Mouse (Mus musculus) brain, adult 2 months (tissue): Measurements from ENCODE around the gene Opcml.

ENCODE experiments used
- DNase-seq: peaks from one replicate; pipeline ENCODE4 v3.0.0; 2011; ENCODE audit warnings: low read depth, low spot score

Opcml gene

DNA sequence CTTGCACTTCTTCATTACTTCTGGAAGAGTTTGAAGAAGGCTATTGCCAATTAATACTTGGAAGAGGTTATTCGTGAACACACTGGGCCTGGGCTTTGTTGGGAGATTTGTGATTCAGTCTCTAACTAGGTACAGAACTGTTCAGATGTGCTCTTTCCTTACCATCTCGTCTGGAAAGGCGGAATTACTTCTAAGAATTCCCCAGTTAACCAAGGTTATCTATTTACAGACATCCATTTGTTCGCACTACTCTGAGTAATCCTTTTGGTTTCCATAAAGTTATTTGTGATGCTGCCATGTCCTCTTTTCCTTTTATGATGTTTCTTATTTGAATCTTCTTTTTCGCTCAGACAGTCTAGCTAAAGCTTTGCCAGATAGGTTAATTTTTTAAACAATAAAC lies 630.2 kb downstream of the Opcml start:
- DNase-seq: peak; percentile 32

DNA sequence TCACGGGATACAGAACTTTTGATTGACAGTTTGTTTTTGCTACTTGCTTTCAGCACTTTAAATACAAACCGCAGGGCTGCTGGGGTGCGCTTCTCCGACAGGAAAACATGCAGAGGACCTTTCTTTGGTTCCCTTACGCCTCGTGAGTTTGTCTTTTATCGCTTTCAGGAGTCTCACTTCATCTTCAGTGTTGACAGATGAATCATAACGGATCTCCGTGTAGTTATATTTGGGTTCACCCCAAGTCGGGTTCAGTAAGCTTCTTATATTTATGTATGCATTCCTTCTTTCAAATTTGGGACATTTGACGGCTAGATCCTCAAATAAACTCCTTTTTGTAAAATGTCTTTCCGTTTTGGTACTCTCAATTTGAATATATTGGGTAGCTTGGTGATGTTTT lies 632.8 kb downstream of the Opcml start:
- DNase-seq: peak; percentile 76

DNA sequence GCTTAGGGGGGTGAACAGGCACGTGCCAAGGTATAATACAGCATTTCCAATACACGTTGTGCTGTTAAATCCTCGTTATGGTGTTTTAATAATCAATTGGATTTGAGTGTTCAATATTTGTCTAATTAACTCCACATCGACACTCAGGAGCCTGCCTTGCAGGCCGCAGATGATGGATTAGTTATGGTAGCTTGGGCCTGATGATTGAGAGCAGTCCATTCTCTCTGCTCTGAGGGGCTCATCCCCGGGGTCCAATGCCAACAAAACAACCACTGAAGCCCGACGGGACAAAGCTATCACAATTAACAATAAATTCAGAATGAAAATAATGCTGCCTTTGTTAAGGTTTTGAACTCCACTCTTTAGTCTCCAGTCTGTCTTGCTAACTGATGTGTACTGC lies 641.6 kb downstream of the Opcml start:
- DNase-seq: no peak

DNA sequence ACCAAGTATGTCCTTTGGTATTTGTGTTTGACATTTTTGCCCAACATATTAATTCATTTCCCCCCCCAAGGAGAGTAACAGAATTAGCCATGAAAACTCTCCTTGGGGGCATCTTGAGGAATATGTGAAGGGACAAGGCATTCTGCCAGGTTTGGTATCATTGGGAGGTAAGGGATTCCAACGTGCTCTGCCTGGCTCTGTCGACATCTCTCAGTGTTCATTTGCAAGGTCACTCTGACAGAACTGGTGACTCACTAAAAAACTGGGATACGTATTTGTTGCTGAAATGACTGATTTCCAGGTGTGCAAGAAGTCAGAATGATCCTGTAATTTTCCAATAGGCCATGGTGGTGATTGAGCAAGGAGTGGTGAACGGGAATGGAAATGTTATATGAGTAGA lies 648.2 kb downstream of the Opcml start:
- DNase-seq: no peak

DNA sequence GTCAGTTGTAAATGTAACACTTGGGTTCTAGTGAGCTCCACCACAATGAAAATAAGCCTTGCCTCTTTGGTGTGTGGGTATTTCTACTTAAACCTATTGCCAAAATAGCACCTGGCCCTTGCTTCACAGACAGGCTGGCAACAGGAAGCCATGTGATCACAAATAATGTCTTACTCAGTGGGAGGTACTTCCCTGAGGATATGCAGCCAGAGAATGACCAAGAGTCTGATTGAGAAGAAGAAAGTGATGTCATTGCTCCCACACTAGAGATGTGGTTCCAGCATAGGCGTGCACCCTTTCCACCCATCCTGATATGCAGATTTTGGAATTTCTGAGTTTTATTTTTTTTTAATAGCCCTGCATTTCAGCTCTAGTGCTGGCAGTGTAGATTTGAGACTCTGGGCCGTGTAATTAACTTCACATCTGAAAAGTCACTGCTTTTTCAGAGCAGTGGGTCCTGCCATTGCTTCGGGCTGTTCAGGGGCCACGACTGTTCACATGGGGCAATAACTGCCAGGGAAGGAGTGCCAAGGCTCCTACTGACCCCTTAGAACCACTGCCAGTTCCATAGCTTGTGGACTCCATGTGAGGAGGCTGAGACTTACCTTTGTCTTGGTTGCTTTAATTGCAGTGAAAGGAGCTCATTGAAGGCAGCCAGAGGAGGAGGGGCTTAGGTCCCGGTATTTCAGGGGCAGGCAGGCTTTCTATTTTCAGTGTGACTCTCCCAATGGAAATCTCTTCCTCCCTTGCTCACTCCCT lies 649.0 kb downstream of the Opcml start:
- peak; percentile 90 for DNase-seq

DNA sequence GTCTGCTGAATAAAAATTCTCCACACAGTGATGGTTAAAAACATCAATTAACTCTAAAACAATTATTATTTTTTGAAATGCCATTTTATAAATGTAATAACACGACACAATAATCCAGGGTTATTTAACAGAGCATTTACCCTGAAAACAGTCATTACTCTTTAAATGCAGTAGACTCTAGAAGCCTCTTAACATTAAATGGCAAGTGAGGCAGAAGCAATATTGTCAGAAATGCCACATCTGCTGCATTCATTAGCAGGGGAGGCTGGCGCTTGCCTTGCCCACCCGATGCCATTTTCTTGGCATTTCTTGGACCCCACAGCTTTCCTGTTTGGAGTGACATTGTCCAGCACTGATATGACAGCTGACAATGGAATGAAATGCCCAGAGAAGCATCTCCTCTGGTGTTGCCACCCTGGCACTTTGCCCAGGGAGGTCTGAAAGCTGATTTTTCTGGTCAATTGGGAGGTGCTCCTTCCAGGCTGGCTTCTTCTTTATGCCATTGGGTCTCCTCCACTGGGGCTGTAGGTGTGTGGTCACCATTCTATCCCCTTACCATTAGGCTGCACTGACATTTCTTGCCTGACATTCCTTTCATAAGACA lies 649.7 kb downstream of the Opcml start:
- DNase-seq: peak; percentile 41

DNA sequence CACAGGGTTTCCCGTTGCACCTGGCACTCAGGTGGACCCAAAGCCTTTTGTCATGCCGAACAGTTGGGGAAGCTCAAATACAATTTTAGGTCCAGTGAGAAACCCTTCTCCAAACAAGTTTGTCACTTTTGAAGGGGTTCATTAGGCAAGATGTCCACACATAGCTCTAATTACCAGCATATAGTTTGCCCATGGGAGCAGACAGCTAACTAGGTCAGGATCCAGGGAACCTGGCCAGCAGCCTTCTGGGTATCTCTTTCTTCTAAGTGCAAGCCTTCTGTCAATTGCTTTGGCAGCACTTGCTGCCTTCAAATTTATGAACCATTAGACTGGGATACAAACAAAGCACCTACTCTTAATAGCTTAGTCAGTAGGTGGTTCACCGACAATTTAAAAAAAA lies 653.9 kb downstream of the Opcml start:
- peak; percentile 96 for DNase-seq

DNA sequence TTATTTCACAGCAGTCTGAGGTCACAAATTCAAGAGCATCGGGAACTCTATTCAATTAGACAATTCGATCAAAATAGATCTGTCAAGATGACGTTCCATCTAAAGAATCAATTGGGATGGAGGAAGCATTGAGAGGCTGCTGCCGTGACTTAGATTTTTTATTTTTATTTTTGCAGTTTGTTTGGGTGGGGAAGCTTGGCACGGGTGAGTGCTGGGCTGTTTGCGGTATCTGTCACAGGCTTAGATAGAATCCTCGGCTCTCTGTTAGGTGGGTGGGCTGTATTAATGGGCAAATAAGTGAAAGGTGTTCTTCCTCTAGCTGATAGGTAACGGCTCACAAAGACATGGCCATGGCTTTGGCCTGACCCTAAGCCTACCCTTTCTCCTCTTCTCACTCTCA lies 654.4 kb downstream of the Opcml start:
- DNase-seq: no peak

DNA sequence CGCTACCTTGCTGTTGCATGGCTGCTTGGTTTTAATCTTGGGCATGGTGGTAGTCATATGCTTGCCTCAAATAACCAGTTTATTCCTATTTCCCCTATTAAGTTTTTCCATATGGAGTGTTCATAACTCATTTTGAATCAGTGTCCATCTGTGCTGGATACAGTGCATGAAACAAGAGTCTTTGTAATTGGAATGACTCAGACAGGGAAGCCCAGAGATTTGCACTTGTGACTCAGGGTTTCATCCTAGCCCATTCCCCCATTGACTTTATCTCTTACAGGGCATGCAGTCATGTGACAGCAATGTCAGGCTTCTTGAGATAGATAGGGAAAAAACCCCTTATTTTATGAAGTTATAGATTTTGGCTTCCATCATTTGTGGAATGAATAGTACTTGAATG lies 655.3 kb downstream of the Opcml start:
- peak; percentile 53 for DNase-seq

DNA sequence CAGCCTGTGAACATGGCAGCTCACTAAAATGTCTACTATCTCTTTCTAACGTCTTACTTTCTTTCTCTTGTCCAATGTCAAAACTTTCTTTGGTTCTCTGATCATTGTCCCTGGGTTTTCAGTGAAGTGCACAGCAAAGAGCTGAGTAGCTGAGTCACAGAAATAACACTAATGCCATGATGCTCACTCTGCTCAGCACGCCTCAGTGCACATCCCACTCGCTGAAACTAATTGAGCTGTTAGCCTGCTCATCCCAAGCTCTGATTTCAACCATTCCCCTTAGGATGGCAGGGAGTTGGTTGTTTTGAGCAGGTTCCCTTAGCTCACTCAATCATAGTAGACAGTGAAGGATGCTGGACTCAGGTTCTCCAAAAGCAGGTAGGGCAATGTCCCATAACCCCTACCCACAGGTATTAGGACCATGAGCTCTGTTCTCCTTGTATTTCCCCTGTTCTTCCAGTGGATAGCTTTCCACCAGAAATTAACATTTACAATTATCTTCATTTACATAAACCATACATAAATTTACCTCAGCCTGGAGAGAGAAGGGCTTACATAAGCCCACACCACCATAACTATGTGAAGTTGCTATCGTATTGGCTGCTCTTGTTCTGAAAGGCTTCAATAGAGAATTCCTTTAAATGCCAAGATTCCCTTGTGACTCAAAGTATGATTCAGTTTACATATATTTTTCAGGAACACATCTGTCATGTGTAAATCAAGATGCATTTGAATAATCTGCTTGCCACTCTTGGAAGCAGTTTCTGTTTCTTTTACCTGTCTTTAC lies 655.9 kb downstream of the Opcml start:
- DNase-seq: peak; percentile 81

DNA sequence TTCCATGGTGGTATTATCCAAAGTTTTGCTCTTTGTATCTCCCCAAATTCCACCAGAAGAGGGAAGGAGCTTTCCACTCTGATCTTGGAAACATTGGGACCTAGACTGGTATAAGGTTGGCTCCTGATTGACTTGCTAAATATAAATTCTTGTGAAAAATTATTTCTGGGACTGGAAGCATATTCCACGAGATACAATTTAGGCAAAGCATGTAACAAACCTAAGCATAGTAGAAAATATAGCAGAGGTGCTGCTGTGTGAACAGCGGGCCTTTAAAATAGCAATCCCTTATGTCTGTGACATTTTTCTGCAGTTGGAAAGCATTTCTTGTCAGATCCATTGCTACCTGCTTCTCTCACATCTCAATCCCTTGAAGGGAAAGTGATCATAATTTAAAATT lies 661.9 kb downstream of the Opcml start:
- peak; percentile 60 for DNase-seq

DNA sequence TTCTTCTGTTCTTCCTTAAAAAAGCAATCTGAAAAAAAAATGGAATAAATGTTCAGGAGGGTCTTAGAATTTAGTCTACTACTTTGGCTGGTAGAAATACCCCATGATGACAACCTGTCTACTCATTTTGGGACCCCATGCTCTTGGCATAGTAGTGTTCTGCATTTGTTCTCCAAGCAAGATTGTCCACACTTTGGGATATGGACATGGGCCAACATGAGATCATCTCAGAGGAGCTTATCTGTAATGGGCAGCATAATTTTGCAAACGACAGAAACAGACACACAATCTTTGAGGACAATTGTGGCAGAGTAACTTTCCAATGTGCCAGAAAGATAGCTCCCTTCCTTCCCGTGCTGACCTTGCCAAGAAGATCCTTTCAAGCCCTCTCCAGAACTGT lies 662.5 kb downstream of the Opcml start:
- DNase-seq: peak; percentile 65

DNA sequence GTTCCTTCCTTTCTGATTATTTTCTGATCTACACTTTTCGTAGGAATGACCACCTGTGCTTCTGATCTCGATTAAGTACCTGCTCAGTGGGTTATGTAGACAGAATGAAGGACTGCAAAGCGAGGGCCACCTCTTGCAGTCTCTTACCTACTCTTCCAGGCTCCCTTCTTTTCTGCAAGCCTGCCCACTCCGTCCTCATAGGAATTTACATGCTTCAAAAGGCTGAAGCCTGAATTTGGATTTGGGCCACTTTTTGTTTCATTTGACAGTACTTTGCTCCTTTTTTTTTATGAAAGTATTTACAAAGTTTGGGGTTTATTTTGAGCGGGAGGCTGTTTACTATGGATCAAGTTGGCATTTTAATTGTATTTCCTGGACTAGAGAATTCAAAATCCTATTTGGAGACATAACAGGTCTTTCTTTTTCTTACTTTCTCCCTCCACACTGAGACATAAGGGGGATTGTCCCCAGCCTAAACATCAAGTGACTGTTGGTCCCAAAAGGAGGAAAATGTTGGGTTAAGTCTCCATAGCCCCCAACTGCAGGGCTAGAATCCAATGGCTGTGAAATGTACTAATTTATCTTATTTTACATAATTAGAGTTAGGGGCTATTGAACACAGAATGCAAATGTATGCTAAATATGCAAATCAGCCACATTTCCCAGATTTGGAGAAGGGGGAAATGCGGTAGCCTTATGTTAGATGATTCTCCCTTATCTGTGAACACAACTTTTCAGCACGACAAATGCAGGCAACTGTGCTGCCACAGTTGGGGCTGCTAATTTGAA lies 667.6 kb downstream of the Opcml start:
- DNase-seq: peak; percentile 37

DNA sequence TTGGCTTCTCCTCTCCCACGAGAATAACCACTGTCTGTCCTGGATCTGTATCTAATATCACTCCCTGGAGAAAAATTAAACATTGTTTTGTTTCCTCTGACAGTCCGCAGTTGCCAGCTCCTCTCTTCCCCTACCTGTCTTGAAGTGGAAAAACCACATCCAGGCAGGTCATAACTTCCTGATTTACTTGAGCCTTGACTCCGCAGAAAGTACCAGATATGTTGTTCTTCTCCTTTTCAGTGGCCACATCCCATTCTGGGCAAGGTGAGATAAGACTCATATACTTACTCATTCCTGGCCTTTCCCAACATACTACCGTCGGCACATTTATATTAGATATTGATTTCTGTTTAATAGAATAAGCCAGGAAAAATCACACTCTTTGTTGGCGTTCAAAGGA lies 673.0 kb downstream of the Opcml start:
- DNase-seq: no peak

DNA sequence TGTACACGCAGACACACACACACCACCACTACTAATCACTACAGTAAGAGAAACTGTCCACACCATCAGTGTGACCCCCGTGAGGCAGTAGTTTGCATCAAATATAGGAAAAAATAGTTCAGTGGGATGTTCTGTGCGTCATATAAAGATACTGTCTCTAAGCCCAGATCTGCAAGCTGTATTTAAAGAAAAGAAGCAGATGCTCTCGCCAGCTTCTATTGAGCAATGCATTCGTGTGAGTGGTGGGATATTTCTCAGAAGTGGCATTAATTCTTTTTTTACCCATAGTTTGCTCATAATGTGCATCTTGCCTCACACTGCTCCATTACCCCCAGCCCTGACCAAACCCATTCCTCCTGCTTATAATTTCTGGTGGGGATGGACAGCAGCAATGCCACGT lies 678.8 kb downstream of the Opcml start:
- peak; percentile 67 for DNase-seq

DNA sequence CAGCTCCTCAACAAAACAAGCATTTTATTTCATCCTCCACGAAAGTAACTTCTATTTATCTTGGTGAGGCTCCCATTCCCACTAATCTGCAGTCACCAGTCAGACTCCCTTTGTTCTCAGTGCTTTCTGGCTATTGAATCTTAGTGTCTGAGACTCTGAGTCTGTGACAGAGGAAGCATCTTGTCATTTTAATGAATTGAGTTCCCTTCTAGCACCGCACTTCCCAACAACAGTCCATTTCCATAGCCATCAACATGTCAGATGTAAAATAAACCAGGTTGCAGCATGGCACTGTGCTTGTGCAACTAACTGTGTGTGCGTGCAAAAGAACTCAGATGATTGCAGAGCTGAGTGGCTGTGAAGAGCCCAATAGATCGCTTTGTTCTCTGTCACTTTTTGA lies 680.9 kb downstream of the Opcml start:
- DNase-seq: no peak

DNA sequence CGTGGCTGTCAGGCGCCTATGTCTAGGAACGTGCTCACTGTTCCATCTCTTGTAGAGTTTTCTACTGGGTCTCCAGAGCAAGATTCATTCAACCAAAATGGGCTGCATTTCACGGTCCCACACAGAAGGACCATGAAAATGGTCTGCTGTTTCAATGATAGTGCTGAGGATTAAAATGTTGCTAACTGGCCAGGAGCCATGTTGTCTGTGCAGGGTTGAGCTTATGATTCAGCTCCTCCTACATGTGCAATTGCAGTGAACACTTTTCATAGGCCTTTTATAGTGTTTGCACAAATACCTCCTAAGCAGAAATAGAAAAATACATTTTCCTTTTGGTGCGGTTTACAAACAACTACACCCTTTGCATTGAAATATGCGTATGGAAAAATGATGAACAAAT lies 684.0 kb downstream of the Opcml start:
- peak; percentile 74 for DNase-seq

DNA sequence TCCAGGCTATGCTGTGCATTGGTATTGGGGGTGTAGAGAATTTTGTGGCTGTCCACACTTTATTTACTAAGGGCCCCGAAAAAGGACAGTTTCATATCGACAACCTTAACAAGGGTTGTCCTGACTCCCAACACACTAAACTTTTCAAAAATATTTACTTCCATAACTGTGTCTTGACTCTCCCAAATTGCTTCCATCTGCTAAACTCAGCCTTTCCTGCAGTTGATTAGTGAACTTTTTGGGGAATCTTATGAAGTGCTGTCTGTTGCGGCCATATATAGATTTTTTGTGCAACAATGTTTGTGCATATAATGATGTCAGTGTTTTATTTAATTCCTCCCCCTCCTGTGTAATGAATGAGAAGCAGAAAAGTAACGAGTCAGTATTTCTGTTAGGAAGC lies 690.7 kb downstream of the Opcml start:
- no peak for DNase-seq

DNA sequence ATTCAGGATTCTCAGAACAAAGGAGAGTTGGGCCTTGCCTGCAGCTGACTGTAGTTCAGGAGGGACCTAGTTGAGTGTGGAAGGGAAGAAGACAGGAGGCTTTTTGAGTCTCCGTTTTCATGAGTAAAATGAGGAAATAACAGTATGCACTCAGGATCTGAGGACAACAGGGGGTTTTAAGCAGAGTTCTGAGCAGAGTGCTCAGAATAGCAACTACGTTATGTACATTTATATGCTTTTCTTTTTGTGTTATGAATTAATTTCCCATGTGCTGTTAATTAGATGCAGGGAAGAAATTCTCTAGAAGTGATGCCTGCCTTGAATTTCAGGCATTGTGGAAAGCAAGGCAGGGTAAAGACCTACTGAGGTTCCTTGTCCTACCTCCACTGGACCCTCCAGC lies 697.9 kb downstream of the Opcml start:
- DNase-seq: no peak

DNA sequence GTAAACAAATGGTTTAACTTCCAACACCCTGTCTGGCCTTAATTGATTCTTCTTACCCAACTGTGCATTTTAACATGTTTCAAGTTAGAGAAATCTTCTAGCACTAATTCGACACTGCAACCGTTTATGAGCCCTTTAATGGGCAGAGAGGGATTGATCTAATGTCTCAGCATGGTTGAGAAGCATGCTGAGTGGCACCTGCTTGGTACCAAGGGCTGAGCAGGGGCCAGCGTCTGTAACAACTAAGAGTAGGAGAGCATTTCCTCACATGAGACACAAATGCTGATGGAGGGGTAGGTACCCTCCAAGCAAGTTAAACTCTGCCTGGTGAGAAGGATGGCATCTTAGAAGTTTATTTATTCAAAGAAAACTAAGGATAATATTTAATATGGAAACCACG lies 699.3 kb downstream of the Opcml start:
- peak; percentile 50 for DNase-seq

DNA sequence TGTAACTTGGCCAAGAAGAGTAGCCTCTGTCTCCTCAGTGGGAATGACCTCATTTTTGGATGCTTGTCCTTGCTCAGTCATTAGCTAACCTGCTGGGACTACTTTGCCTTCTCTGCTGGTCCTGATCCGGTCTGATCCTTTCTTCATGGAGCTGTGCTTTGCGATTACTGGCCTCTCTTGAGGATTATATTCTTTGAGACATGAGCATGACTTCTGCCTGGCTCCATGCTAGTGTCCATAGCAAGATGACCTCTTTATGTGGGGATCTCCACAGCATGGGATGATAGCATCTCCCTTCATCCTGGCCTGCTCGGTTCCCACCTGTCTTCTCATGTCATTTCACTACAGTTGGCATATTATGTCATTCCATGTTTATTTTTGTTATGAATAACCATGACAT lies 699.8 kb downstream of the Opcml start:
- peak; percentile 93 for DNase-seq
